Mouse (Mus musculus) intestine, embryonic 16.5 days (tissue): Measurements from ENCODE around the gene Ccdc65. TPM values are rescaled to one million over a fixed set of nuclear protein-coding genes. Genes with fewer than 3 reads are reported as not detected.
A peak's percentile ranks its signal among the peaks of the same experiment; 100 is the strongest.

Experiments used
- ATAC-seq: fragments of 200-750 bp; cut with Nextera tagmentation; 2 replicates; pipeline ENCODE4 v1.8.0; 2017; ENCODE audit warnings: moderate TSS enrichment, moderate library complexity
- H3K27ac ChIP-seq: fragments of 300-500 bp; sonication (generic); 2 replicates; pipeline ENCODE4 v1.5.1; 2014; ENCODE audit warnings: mild to moderate bottlenecking, low read length
- H3K27me3 ChIP-seq: fragments of 300-500 bp; sonication (generic); replicated peaks from 2 replicates; pipeline ENCODE4 v1.6.1; 2014; ENCODE audit warnings: low read length, control low read depth, mixed read lengths; ENCODE audit not compliant: control insufficient read depth, insufficient read depth
- H3K36me3 ChIP-seq: fragments of 300-500 bp; sonication (generic); 2 replicates; pipeline ENCODE4 v1.6.1; 2014; ENCODE audit warnings: low read length, control low read depth; ENCODE audit not compliant: control insufficient read depth, insufficient read depth
- H3K4me1 ChIP-seq: fragments of 300-500 bp; sonication (generic); 2 replicates; pipeline ENCODE4 v1.6.1; 2014; ENCODE audit warnings: low read length, control low read depth, mixed read lengths; ENCODE audit not compliant: control insufficient read depth, insufficient read depth
- H3K4me2 ChIP-seq: fragments of 300-500 bp; sonication (generic); 2 replicates; pipeline ENCODE4 v1.6.1; 2014; ENCODE audit warnings: low read depth, low read length, control low read depth
- H3K4me3 ChIP-seq: fragments of 300-500 bp; sonication (generic); 2 replicates; pipeline ENCODE4 v1.5.1; 2014; ENCODE audit warnings: mild to moderate bottlenecking, low read length
- H3K9ac ChIP-seq: fragments of 300-500 bp; sonication (generic); 2 replicates; pipeline ENCODE4 v1.6.1; 2014; ENCODE audit warnings: low read depth, low read length
- H3K9me3 ChIP-seq: fragments of 300-500 bp; sonication (generic); 2 replicates; pipeline ENCODE4 v1.6.1; 2016; ENCODE audit warnings: low read length, control low read depth; ENCODE audit not compliant: control insufficient read depth
- WGBS: fragments of 180-500 bp; shearing (Covaris S2); extraction: QIAGEN DNeasy Blood & Tissue Kit; methylation state at CpG from one replicate; pipeline ENCODE4 v1.1.7; 2014; 5-methylcytosine and 5-hydroxymethylcytosine counted together
- polyA plus RNA-seq: library from polyadenylated mRNA; unstranded; fragments of >200 nt; fragmentation: Nextera tagmentation; extraction: Ambion mirVana; gene quantifications from 2 replicates; pipeline ENCODE4 v1.2.1, GENCODE M21; 2015

The Ccdc65 gene
- polyA plus RNA-seq, 1 experiment from 2014 or later: 0.70 TPM

- no peaks in the 10 kb centered on the region for H3K9me3 ChIP-seq
- no peak overlapping the region for H3K4me2 ChIP-seq
- no peak overlapping the region for H3K4me3 ChIP-seq
- H3K9ac ChIP-seq: no peak overlapping the region
- no peak overlapping the region for H3K27ac ChIP-seq
- peaks cover under 1% of the 10 kb centered on the region; the same call in 1 of the 2 replicates for H3K36me3 ChIP-seq
- ATAC-seq: no peak
- WGBS: 80% methylated on average over 6 of the region's 6 CpGs
- H3K27me3 ChIP-seq: no peaks in the 10 kb centered on the region
- H3K4me1 ChIP-seq: peaks cover 24% of the 10 kb centered on the region; the same call in 1 of the 2 replicates
Measured at GRCm38 (mm10) chr15:98730790-98731189, 22.8 kb downstream of the Ccdc65 start.

DNA sequence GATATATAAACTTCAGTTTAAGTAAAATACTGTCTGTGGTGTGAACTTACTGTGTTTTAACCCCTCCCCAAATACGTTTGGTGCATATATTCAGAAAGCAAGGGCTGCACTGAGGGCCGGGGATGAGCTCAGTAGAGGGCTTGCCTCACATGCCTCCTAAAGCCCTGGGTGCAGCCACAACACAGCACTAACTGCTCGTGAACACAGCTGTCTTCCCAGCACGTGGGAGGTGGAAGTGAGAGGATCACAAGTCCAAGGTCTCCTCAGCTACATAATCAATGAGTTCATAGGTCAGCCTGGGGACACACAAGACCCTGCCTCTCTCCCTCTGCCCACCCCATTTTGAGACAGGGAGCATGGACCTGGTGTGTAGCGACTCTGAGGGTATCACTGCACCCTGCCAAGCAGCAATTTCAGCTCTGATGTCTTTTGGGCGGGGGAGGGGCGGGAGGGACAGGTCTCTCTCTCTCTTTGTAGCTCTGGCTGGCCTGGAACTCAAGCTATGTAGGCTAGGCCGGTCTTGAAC is 24.1 kb downstream of the Ccdc65 start:
- Histone ChIP-seq H3K27me3 (no peaks in the 10 kb centered on the region), H3K9me3 (no peaks in the 10 kb centered on the region), H3K4me1 (peaks cover 18% of the 10 kb centered on the region; the same call in 1 of the 2 replicates), H3K9ac (no peak overlapping the region), H3K27ac (no peak overlapping the region; the same call in 1 of the 2 replicates), H3K36me3 (peaks cover 11% of the 10 kb centered on the region; the same call in 1 of the 2 replicates), H3K4me3 (no peak overlapping the region), H3K4me2 (no peak overlapping the region)
- WGBS: 61% methylated on average over 8 of the region's 8 CpGs
- no peak for ATAC-seq

DNA sequence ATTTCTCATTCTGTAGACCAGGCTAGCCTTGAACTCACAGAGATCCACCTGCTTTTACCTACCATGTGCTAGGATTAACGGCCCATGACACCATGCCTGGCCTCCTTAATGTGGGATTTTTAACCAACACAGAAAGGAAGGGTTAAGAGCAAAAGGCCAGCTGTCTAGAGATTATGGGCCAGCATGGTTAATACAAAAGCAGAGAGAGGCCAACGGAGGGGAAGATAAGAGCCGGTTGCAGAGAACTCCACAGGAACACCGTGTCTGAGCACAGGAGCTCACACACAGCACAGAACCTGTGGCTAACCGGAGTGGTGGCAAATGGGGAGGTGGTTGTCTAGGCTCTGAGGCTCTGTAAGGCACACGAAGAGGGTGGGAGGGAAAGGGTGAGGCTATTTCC is 25.4 kb downstream of the Ccdc65 start:
- WGBS: 53% methylated on average over 6 of the region's 6 CpGs
- Histone ChIP-seq H3K36me3 (peaks cover 11% of the 10 kb centered on the region; the same call in 1 of the 2 replicates), H3K27ac (peak overlapping the region; percentile 67), H3K9ac (no peak overlapping the region), H3K9me3 (no peaks in the 10 kb centered on the region), H3K4me3 (no peak overlapping the region), H3K4me2 (no peak overlapping the region; the same call in 1 of the 2 replicates), H3K4me1 (peaks cover 10% of the 10 kb centered on the region; the same call in 1 of the 2 replicates), H3K27me3 (no peaks in the 10 kb centered on the region)
- ATAC-seq: peak; percentile 77

GRCm38 (mm10) chr15:98733976-98734566 is 26.1 kb downstream of the Ccdc65 start:
- H3K4me3 ChIP-seq: no peak overlapping the region
- 64% methylated on average over 5 of the region's 5 CpGs for WGBS
- no peaks in the 10 kb centered on the region for H3K9me3 ChIP-seq
- no peaks in the 10 kb centered on the region for H3K27me3 ChIP-seq
- H3K27ac ChIP-seq: peak overlapping the region; percentile 67
- peaks cover 15% of the 10 kb centered on the region; the same call in 1 of the 2 replicates for H3K36me3 ChIP-seq
- ATAC-seq: peak; percentile 30
- peaks cover 9% of the 10 kb centered on the region; the same call in 1 of the 2 replicates for H3K4me1 ChIP-seq
- H3K9ac ChIP-seq: no peak overlapping the region
- H3K4me2 ChIP-seq: no peak overlapping the region

DNA sequence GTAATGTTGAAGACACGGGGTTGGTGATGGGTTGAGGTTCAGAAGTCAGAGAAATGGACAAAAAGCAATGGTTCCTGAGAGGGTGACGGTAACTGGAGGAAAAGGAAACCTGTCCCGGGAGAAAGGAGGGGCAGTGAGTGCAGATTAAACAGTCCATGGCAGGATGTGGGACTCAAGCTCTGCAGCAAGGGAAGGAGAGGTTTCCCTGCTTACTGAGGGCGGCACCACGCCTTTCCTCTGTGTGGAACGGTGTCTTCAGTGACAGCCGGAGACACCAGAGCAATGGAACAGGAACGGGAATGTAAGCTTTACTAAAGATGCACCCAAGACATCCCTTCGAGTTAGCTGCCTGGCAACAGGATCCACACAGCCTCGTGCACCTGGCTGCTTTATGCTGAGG is 28.5 kb downstream of the Ccdc65 start:
- Histone ChIP-seq H3K4me1 (peaks cover 9% of the 10 kb centered on the region; the same call in 1 of the 2 replicates), H3K27ac (no peak overlapping the region; the same call in 1 of the 2 replicates), H3K4me2 (no peak overlapping the region), H3K9ac (no peak overlapping the region), H3K4me3 (no peak overlapping the region), H3K9me3 (no peaks in the 10 kb centered on the region), H3K27me3 (no peaks in the 10 kb centered on the region), H3K36me3 (peaks cover 30% of the 10 kb centered on the region; the same call in 1 of the 2 replicates)
- WGBS: 88% methylated on average over 10 of the region's 10 CpGs
- ATAC-seq: no peak

- H3K36me3 ChIP-seq: peaks cover 30% of the 10 kb centered on the region; the same call in 1 of the 2 replicates
- ATAC-seq: no peak
- H3K27me3 ChIP-seq: no peaks in the 10 kb centered on the region
- no peak overlapping the region for H3K4me2 ChIP-seq
- no peaks in the 10 kb centered on the region for H3K9me3 ChIP-seq
- no peak overlapping the region for H3K4me3 ChIP-seq
- H3K4me1 ChIP-seq: 0 out of 2 replicates have a peak, but pooled peaks cover 6% of the 10 kb centered on the region
- no peak overlapping the region for H3K9ac ChIP-seq
- H3K27ac ChIP-seq: no peak overlapping the region
Measured at GRCm38 (mm10) chr15:98737881-98738280, 29.9 kb downstream of the Ccdc65 start.

- H3K27ac ChIP-seq: no peak overlapping the region
- no peak for ATAC-seq
- WGBS: 73% methylated on average over 4 of the region's 4 CpGs
Measured at GRCm38 (mm10) chr15:98738796-98739195, 30.8 kb downstream of the Ccdc65 start.

GRCm38 (mm10) chr15:98740219-98740618 is 32.2 kb downstream of the Ccdc65 start:
- peaks cover under 1% of the 10 kb centered on the region; the same call in 1 of the 2 replicates for H3K4me1 ChIP-seq
- 86% methylated on average over 8 of the region's 8 CpGs for WGBS
- no peaks in the 10 kb centered on the region for H3K27me3 ChIP-seq
- ATAC-seq: no peak
- H3K36me3 ChIP-seq: peaks cover 30% of the 10 kb centered on the region; the same call in 1 of the 2 replicates
- no peaks in the 10 kb centered on the region for H3K9me3 ChIP-seq
- no peak overlapping the region for H3K27ac ChIP-seq
- no peak overlapping the region for H3K9ac ChIP-seq
- H3K4me2 ChIP-seq: no peak overlapping the region
- H3K4me3 ChIP-seq: no peak overlapping the region

More at GRCm38 (mm10) chr15:98738796-98739195, 30.8 kb downstream of the Ccdc65 start:
- Histone ChIP-seq H3K9ac (no peak overlapping the region), H3K27me3 (no peaks in the 10 kb centered on the region), H3K9me3 (no peaks in the 10 kb centered on the region), H3K36me3 (peaks cover 30% of the 10 kb centered on the region; the same call in 1 of the 2 replicates), H3K4me1 (peaks cover 2% of the 10 kb centered on the region; the same call in 1 of the 2 replicates), H3K4me3 (no peak overlapping the region), H3K4me2 (no peak overlapping the region)

DNA sequence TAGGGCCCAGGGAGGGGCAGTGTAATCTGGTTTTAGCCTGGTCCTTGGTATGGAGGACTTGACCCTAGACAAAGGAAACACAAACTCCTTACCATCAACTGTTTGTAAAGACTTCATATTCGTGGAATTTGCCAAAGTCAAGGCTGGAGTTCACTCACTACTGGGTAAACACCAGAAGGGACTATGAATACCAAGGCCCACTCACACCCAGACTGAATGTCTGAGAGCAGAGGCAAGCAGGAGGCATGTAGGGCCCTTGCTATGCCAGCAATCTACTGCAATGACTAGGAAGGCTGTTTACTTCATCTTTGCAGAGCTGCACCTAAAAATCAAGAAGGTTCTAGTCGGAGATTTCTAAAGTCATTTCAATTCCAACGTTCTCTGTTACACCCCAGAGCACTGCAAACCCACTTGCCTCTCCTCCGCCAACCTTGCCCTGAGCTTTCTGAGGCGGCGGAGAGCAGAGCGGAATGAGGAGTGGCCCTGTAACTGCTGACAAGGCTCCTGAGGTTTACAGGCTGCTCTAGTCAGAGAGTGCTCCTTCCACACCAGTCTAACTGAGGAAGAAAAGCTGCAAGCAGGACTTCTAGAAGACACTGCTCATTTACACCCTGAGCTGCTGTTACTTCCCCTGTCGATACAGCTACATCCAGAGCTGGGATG is 34.9 kb downstream of the Ccdc65 start:
- no peak for ATAC-seq
- H3K9ac ChIP-seq: no peak overlapping the region
- no peak overlapping the region for H3K4me2 ChIP-seq
- no peak overlapping the region for H3K4me3 ChIP-seq
- H3K9me3 ChIP-seq: no peaks in the 10 kb centered on the region
- H3K4me1 ChIP-seq: peaks cover 1% of the 10 kb centered on the region
- WGBS: 77% methylated on average over 8 of the region's 8 CpGs
- no peaks in the 10 kb centered on the region for H3K27me3 ChIP-seq
- no peak overlapping the region for H3K27ac ChIP-seq
- H3K36me3 ChIP-seq: peaks cover 19% of the 10 kb centered on the region; the same call in 1 of the 2 replicates
